Mouse (Mus musculus) small intestine, adult 2 months (tissue): ENCODE measurements around the gene Robo1.

Experiments
- CTCF ChIP-seq: fragments of 200-500 bp; IDR thresholded peaks from 2 replicates; pipeline ENCODE4 v1.5.1; 2012; ENCODE audit warnings: low read depth, mild to moderate bottlenecking, control low read depth, inconsistent platforms, low read length, moderate library complexity, mixed read lengths; ENCODE audit not compliant: insufficient replicate concordance, insufficient read length; ENCODE audit errors: extremely low read depth
- POLR2A ChIP-seq: fragments of 200-500 bp; IDR thresholded peaks from 2 replicates; pipeline ENCODE4 v1.6.1; 2012; ENCODE audit warnings: low read depth, mild to moderate bottlenecking, control low read depth, inconsistent platforms, low read length, moderate library complexity

DNA sequence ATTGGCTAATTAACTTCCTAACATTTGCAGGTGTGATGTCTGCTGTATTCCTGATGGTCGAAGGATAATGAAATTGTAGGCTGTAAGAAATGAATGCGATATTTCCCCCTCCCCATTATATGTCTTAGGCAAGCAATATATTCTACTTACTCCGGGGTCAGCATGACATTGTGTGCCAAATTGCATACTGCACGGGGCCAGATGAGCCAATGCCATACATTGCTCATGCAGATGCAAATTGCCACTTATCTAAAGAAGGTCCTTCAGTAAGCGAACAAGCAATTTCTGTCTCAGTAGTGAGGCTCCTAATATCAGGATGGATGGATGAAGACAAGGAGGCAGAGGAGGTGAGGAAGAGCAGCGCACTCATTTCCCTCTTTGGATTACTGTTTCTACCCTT is 474.1 kb downstream of the Robo1 start:
- no peak for TF ChIP-seq CTCF
- TF ChIP-seq POLR2A: no peak
